Comparison of ENCODE assay signal across 28 mouse cellular contexts in genomic region chr13:91536711-91537110, GRCm38 (mm10).
A peak's percentile ranks its signal among the peaks of the same experiment; 100 is the strongest.
DNase-seq lines count a peak whose midpoint lies in the region; ATAC-seq lines count a peak whose summit lies in the region.
"Had no signal": no experiment of that assay in that cellular context is flagged by ENCODE, and none has a peak within 500 bp of the region (broad histone marks: within the 10 kb centered on the region; RNA-seq: fewer than 3 reads in every experiment).

No protein-coding gene starts in this region.

- DNase-seq in cerebellum, postnatal 10 days, result peak; percentile 34 to 45
- DNase-seq in cerebellum, postnatal 36 days, result no peak
- peak; percentile 71 for DNase-seq in midbrain, embryonic 11.5 days (ENCODE audit: low spot score, missing footprints)
- peak; percentile 6 for DNase-seq in thymus, postnatal 4 days
- DNase-seq in thymus, postnatal 36 days, result no peak
- DNase-seq in testis, postnatal 10 days (ENCODE audit: low spot score), result no peak
- DNase-seq: adrenal gland, postnatal 10 days; adrenal gland, postnatal 36 days; B cell, adult 2 months; cerebellum, adult 18-20 months; cerebellum, adult 9-10 months; forebrain, postnatal 0 days; gastrocnemius, adult 2 months; gastrocnemius, postnatal 14 days; heart, adult 11 months; heart, postnatal 36 days had no signal

- 76% methylated on average over 3 of the region's 3 CpGs for WGBS in midbrain, embryonic 11.5 days
- 62% methylated on average over 3 of the region's 3 CpGs for WGBS in midbrain, embryonic 13.5 days

- H3K4me3 ChIP-seq in midbrain, embryonic 11.5 days (ENCODE audit: low read depth, low read length), result no peak overlapping the region
- H3K4me3 ChIP-seq in midbrain, embryonic 13.5 days (replicated peaks), result no peak overlapping the region
- H3K4me3 ChIP-seq: embryonic facial prominence, embryonic 12.5 days; embryonic facial prominence, embryonic 15.5 days; gastrocnemius, adult 2 months; heart, embryonic 15.5 days had no signal

- no peak overlapping the region for H3K4me2 ChIP-seq in midbrain, embryonic 11.5 days
- no peak overlapping the region for H3K4me2 ChIP-seq in midbrain, embryonic 13.5 days (replicated peaks)
- H3K4me2 ChIP-seq: embryonic facial prominence, embryonic 12.5 days; embryonic facial prominence, embryonic 15.5 days; heart, embryonic 11.5 days; heart, embryonic 15.5 days; hindbrain, embryonic 14.5 days had no signal

- H3K27me3 ChIP-seq in midbrain, embryonic 11.5 days (ENCODE audit: control insufficient read depth, insufficient read depth, low read length), result no peaks in the 10 kb centered on the region
- no peaks in the 10 kb centered on the region for H3K27me3 ChIP-seq in midbrain, embryonic 13.5 days
- H3K27me3 ChIP-seq: CH12.LX; embryonic facial prominence, embryonic 12.5 days; embryonic facial prominence, embryonic 15.5 days; heart, embryonic 15.5 days; Patski had no signal

- no peak overlapping the region for H3K27ac ChIP-seq in midbrain, embryonic 11.5 days (ENCODE audit: low read depth, low read length)
- no peak overlapping the region for H3K27ac ChIP-seq in midbrain, embryonic 13.5 days
- H3K27ac ChIP-seq: embryonic facial prominence, embryonic 12.5 days; embryonic facial prominence, embryonic 15.5 days; gastrocnemius, adult 2 months; heart, embryonic 15.5 days; hindbrain, embryonic 14.5 days; hindbrain, postnatal 0 days had no signal

- H3K4me1 ChIP-seq in midbrain, embryonic 11.5 days (ENCODE audit: control insufficient read depth, insufficient read depth, low read length), result no peaks in the 10 kb centered on the region
- H3K4me1 ChIP-seq in midbrain, embryonic 13.5 days (replicated peaks), result 0 out of 2 replicates have a peak, but pooled peaks cover 3% of the 10 kb centered on the region
- H3K4me1 ChIP-seq: embryonic facial prominence, embryonic 12.5 days; embryonic facial prominence, embryonic 15.5 days had no signal

- no peaks in the 10 kb centered on the region for H3K9me3 ChIP-seq in midbrain, embryonic 11.5 days (ENCODE audit: control insufficient read depth, low read length)
- H3K9me3 ChIP-seq in midbrain, embryonic 13.5 days, result peaks cover 6% of the 10 kb centered on the region; the same call in 1 of the 2 replicates
- H3K9me3 ChIP-seq: embryonic facial prominence, embryonic 15.5 days; G1E; heart, embryonic 15.5 days had no signal

- H3K9ac ChIP-seq in midbrain, embryonic 11.5 days (ENCODE audit: low read length), result no peak overlapping the region
- no peak overlapping the region for H3K9ac ChIP-seq in midbrain, embryonic 13.5 days (replicated peaks)
- H3K9ac ChIP-seq: embryonic facial prominence, embryonic 12.5 days; embryonic facial prominence, embryonic 15.5 days; forebrain, postnatal 0 days; heart, embryonic 15.5 days; hindbrain, embryonic 14.5 days had no signal

- ATAC-seq in midbrain, embryonic 11.5 days (ENCODE audit: low FRiP score), result no peak
- no peak for ATAC-seq in midbrain, embryonic 13.5 days
- ATAC-seq: forebrain, embryonic 14.5 days; forebrain, postnatal 0 days; inflammation-experienced regulatory T-cells, adult 6 months; Patski had no signal

- H3K36me3 ChIP-seq in midbrain, embryonic 11.5 days (ENCODE audit: control insufficient read depth, insufficient read depth, low read length), result peaks cover 5% of the 10 kb centered on the region; the same call in 1 of the 2 replicates
- H3K36me3 ChIP-seq in midbrain, embryonic 13.5 days, result peaks cover 31% of the 10 kb centered on the region

Comparison
In these comparisons a context has a peak if more than half of its experiments do, and no peak if none do; other contexts are left out.
1. DNase-seq: peak in cerebellum, postnatal 10 days (2 of 2), midbrain, embryonic 11.5 days (single experiment) and thymus, postnatal 4 days (single experiment); none in cerebellum, postnatal 36 days (0 of 2), thymus, postnatal 36 days (0 of 2) and testis, postnatal 10 days (single experiment).